17 mouse cellular contexts compared by ENCODE assay signal in the genomic region with DNA sequence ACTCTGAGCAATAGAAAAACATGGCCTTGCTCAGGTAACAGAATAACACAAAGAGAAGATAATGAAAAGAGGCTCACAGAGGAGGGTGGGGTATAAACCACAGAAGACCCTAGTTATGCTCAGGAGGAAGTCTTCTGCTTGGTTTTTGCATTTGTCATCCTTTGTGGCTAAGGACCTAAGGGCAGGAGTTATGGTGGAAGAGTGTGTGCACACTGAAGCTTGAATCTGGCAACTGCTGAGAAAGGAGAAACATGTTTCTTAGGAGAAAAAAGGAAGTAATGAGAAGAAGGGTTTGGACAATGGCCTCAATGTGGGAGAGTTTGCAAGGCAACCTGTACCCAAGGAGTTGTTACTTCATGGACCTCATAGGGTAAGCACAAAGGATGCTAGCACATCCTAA.
"Had no signal": no experiment of that assay in that cellular context is flagged by ENCODE, and none has a peak within 500 bp of the region (broad histone marks: within the 10 kb centered on the region; RNA-seq: fewer than 3 reads in every experiment).

No protein-coding gene starts in this region.

- ATAC-seq: liver, embryonic 12.5 days; liver, postnatal 0 days; lung, postnatal 0 days; midbrain, embryonic 13.5 days; midbrain, embryonic 15.5 days; midbrain, embryonic 16.5 days had no signal

- DNase-seq: left cerebral cortex, postnatal 4 days; liver; liver, embryonic 13.5 days; liver, postnatal 0 days; lung, adult 18-20 months; lung, adult 2 months; lung, embryonic 14.5 days; lung, postnatal 10 days; lung, postnatal 14 days; lung, postnatal 36 days; lung, postnatal 4 days; midbrain, embryonic 14.5 days had no signal
